Mouse (Mus musculus) mesoderm, embryonic 11.5 days (tissue): ENCODE measurements at regions not wholly inside any gene's neighbourhood (a gene's known extent, or its start where the extent isn't known, plus 50 kb on each side); places are given as distances from the start of the nearest gene placed in this dataset.

Experiments
- DNase-seq: peaks from one replicate; pipeline ENCODE4 v3.0.0-alpha.2; 2012; ENCODE audit warnings: low read depth, low spot score

- peak; percentile 21 for DNase-seq
Observed at GRCm38 (mm10) chr1:195371131-195371530, 194.6 kb upstream of the Cr2 start.
